17 mouse cellular contexts compared by ENCODE assay signal in the genomic region with DNA sequence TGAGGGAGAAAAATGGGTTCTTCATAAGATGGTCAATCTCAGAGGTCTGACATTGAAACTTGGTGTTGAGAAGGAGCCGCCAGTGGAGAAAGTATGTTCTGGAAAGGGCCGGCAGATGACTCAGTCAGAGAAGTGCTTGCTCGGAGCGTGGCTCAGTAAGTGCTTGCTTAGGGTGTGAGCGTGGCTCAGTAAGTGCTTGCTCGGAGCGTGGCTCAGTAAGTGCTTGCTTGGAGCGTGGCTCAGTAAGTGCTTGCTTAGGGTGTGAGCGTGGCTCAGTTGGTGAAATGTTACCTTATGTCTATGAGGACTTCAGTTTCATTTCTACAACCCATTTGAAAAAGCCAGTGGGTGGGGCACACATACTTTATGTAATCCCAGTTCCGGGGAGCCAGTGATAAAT.
"Had no signal": no experiment of that assay in that cellular context is flagged by ENCODE, and none has a peak within 500 bp of the region (broad histone marks: within the 10 kb centered on the region; RNA-seq: fewer than 3 reads in every experiment).

No protein-coding gene starts in this region.

- DNase-seq: lung, embryonic 14.5 days; midbrain, embryonic 14.5 days; right cerebral cortex, postnatal 14 days; spleen, adult 18-20 months; thymus, postnatal 25 days; thymus, postnatal 4 days had no signal

- H3K27me3 ChIP-seq: limb, embryonic 13.5 days; limb, embryonic 15.5 days; midbrain, embryonic 12.5 days; neural tube, embryonic 13.5 days had no signal

- H3K36me3 ChIP-seq: limb, embryonic 13.5 days; limb, embryonic 15.5 days; liver, embryonic 12.5 days; midbrain, embryonic 10.5 days; midbrain, embryonic 12.5 days; neural tube, embryonic 13.5 days; stomach, embryonic 15.5 days had no signal

- H3K9ac ChIP-seq: limb, embryonic 13.5 days; limb, embryonic 15.5 days; liver, embryonic 12.5 days; liver, embryonic 14.5 days; lung, embryonic 14.5 days; midbrain, embryonic 12.5 days; neural tube, embryonic 13.5 days; stomach, embryonic 15.5 days had no signal

- ATAC-seq: liver, embryonic 12.5 days; midbrain, embryonic 16.5 days had no signal

- H3K9me3 ChIP-seq: limb, embryonic 13.5 days; limb, embryonic 15.5 days; liver, embryonic 12.5 days; midbrain, embryonic 10.5 days; midbrain, embryonic 12.5 days; neural tube, embryonic 13.5 days; stomach, embryonic 15.5 days had no signal

- H3K4me1 ChIP-seq: liver, embryonic 12.5 days; neural tube, embryonic 13.5 days; stomach, embryonic 15.5 days had no signal

- H3K4me2 ChIP-seq: limb, embryonic 13.5 days; limb, embryonic 15.5 days; liver, embryonic 12.5 days; lung, embryonic 14.5 days; midbrain, embryonic 12.5 days; neural tube, embryonic 13.5 days; stomach, embryonic 15.5 days had no signal

- H3K4me3 ChIP-seq: limb, embryonic 13.5 days; limb, embryonic 15.5 days; liver, embryonic 12.5 days; midbrain, embryonic 10.5 days; midbrain, embryonic 12.5 days; myocyte; neural tube, embryonic 13.5 days; stomach, embryonic 15.5 days had no signal

- H3K27ac ChIP-seq: limb, embryonic 13.5 days; limb, embryonic 15.5 days; liver, embryonic 12.5 days; liver, embryonic 14.5 days; midbrain, embryonic 10.5 days; midbrain, embryonic 12.5 days; neural tube, embryonic 13.5 days; stomach, embryonic 15.5 days; stomach, postnatal 0 days had no signal
